Mouse (Mus musculus) adrenal gland (tissue): Measurements from ENCODE around the gene Col25a1.

Source experiments
- intact Hi-C: fragments of 180-260 bp; cut with DNase I; formaldehyde crosslinking; loops from one replicate; pipeline ENCODE4 v1.15.1; 2025

Gene Col25a1

GRCm38 (mm10) chr3:130556263-130556662, 425.0 kb downstream of the Col25a1 start:
- intact Hi-C loops = no loop called here

DNA sequence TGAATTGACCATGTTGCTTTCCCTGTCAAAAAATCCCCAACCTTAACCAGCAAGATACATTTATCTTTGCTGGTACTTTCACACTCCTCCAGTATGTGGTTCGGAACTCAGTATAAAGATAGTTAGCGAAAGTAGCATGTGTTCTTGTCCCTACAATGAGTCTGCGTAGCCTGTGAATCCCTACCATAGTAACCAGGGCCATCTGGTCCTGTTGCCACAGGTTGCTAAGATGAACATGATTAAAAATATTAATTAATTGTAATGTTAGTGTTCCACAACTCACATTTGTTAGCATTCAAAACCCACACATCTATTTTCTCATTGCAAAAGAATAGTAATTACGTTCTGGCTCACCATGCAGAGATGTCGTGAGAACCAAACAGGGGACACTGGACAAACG, 434.3 kb downstream of the Col25a1 start:
- intact Hi-C loops = no loop called here

DNA sequence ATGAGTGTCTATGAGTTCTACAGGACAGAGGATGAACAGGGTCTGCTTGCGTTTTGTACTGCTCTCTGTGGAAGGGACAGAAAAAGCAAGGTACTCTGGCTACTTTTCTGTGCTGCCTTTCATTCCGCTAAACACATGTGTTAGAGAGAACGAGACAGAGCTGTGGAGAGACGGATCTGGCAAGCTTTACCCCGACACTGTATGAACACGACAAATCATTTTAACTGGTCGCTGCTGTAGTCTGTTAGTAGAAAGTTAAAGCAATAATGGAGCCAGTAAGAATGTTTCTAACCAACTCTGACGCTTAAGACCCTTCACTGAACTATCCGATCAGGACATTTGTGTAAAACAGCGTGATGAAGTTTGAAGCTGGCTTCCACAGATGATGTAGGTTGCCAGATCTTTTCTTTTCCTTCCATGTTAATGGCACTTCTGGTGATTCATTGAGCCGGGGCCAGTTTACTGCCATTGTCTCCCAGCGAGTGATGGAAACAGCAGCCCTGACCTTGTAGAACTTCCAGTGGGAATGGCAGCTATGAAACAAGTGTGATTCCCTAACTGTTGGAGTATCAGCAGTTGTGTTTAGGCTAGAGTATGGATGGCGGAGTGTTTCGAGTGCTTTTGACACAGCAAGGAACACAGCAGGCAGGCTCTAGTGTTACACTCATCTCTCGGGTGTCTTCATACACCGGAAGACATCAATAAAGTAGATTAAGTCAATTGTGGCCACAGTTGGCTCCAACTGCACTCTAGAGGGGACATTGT, 437.2 kb downstream of the Col25a1 start:
- intact Hi-C loops = no loop called here

GRCm38 (mm10) chr3:130573243-130573642, 441.9 kb downstream of the Col25a1 start:
- intact Hi-C loops = loop anchor here (5.0 kb wide), 1 partner anchor 476 kb away; no protein-coding TSS in a partner anchor

- intact Hi-C loops = loop anchor here (1.0 to 5.0 kb wide), 2 partner anchors 389 to 477 kb away; no protein-coding TSS in a partner anchor
These were observed 443.4 kb downstream of the Col25a1 start for GRCm38 (mm10) chr3:130574652-130575051.

DNA sequence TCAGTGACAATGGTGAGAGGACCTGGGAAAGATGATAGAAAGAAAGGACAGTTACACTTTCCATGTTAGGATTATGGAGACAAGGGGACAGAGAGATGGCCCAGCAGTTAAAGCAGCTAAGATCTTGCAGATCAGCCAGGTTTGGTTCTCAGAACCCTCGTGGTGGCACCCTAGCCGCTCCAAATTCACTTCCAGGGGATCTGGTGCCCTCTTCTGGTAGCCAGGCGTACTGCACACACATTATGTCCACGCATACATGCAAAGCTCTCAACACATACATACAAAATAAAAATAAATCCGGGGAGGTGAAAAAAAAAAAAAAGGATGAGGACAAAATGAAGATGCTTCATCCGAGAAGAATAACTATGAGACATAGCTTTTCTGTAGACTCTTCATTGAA, 445.4 kb downstream of the Col25a1 start:
- intact Hi-C loops = no loop called here

DNA sequence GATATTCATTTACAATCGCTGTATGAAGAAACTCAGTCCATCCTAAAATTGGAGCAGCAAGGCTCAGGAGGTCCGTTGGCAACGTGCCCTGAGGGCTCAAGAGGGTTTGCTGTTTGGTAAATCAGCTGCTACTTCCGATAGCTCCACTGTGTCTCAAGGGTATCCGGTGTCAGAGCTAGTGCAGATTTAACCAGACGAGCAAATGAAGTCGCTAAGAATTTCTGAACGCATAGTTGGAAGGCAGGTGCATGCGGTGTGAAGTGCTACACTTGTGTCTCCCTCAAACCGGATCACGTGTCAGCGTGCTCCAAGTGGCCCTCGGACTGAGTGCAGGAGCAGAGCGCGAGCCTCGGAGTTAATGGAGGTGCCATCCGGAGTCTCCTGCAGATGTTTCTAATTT, 448.2 kb downstream of the Col25a1 start:
- intact Hi-C loops = no loop called here

GRCm38 (mm10) chr3:130581577-130581976, 450.3 kb downstream of the Col25a1 start:
- intact Hi-C loops = no loop called here

- intact Hi-C loops = no loop called here
These were observed 451.8 kb downstream of the Col25a1 start for GRCm38 (mm10) chr3:130582903-130583664.

DNA sequence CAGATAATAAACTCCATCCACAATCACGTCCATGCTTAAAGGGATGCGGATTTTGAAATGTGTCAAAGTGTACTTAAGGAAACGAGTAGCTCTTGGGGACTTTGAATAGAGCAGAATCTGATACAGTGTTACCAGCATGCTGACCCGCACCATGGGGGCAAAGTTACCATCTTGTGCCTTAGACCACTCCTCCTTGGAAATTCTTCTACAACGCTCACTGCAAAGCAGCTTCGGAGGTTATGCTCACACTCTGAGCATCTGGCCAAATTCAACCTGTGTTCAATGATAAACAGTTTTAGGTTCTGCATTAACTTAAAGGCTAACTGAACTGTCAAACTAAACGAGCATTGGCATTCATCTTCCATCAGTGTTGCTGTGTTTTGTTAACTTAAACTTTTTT, 452.7 kb downstream of the Col25a1 start:
- intact Hi-C loops = no loop called here

- intact Hi-C loops = no loop called here
These were observed 463.7 kb downstream of the Col25a1 start for GRCm38 (mm10) chr3:130595050-130595449.

GRCm38 (mm10) chr3:130601491-130601890, 470.2 kb downstream of the Col25a1 start:
- intact Hi-C loops = no loop called here

- intact Hi-C loops = loop anchor here (1.0 kb wide), 1 partner anchor 81 kb away; no protein-coding TSS in a partner anchor
These were observed 476.6 kb downstream of the Col25a1 start for GRCm38 (mm10) chr3:130607924-130608323.

DNA sequence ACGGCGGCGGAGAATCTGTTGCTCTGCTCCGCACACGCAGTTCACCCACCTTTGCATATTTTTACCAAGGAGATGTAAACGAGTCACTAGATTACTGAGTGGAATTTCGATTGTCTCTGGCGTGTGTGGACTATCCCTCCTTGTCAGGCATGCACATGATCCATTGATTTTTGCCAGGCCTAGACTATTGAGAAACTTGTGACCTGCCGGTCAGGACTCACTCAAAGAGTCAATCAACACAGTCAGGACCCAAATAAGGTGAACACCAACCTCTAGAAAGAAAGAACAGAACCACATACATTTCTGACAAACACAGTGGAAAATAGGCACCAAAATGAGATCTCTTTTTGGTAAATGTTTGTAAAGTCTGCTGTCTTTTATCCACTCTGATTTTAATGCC, 483.1 kb downstream of the Col25a1 start:
- intact Hi-C loops = no loop called here

GRCm38 (mm10) chr3:130615625-130616024, 484.3 kb downstream of the Col25a1 start:
- intact Hi-C loops = no loop called here

DNA sequence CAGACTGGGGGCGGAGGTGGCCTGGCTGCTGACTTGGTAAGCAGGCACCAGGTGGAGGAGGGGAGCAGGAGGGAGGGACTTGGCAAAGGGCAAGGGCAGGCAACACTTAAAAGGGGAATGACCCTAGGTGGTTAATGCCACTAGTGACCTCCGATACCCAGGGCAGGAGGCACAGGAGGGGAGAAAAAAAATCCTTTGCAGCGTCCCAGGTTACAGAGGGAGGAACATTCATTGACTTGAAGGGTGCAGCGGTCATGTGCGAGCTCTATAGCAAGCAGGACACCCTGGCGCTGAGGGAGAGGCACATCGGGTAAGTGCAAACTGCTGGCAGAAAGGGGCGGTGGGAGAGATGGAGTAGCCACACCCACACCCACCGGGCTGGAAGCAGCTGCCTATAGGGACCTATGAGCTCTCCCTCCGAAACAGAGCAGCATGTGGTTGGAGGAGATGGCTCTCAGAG, 486.2 kb downstream of the Col25a1 start, which contains the start of gene Etnppl:
Gene Etnppl (plus strand): TSS at position 10 of the 460 bp plus-strand sequence.
- intact Hi-C loops = no loop called here

DNA sequence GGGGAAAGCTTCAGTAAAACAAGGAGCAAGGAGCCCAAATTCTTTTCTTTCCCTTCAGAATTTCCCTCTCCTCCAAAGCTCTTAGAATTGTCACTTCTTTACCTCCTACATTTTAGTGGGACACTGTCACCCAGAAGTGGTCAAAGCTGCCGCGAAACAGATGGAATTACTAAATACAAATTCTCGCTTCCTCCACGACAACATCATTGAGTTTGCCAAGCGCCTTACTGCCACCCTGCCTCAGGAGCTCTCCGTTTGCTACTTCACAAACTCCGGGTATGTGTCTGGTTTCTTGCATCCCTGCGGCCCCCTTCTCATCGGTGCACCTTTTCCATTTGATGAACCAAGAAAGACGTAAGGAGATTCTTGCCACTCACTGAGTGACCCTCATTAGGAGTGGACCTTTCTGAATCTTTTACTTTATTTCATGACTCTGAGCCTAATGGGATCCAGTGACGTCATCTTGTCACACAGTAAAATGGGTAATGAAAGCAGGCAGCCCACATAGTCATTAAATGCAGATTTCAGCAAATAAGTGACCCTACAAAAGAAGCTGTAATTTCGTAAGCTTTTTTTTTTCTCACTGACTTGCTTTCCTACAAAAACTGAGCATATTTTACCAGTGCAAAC, 489.3 kb downstream of the Col25a1 start:
- intact Hi-C loops = no loop called here

DNA sequence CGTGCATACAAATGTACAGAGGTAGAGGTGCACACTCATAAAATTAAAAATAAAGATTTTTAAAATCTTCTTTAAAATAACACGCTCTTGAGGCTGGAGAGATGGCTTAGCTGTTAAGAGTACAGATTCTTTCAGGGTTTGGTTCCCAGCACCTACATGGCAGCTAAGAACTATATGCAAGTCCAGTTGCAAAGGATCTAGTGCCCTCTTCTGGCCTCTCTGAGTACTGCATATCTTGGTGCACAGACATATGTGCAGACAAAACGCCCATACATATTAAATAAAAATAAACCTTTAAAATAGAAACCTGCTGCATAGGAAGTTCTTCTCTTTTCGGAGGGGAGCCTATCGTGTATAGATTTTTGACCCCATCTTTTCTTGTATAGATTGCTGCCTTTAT, 497.1 kb downstream of the Col25a1 start:
- intact Hi-C loops = no loop called here

DNA sequence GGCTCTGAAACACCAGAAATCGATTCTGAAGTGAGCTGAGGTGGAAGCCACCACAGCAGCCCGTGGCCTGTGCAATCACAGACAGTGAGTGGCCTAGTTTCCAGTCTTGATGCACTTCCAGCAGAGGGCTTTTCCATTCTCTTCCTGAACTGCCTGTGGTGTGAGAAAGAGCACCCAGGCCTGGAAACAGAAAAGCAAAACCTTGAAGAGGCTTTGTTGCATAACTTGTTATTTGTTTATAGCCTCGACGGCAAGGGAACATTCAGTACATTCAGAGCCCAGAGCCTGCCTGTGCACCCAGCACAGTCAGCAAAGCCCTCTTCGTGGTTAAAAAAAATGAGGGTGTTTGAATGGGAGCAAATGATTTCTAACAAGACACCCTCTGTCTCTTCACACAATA, 502.6 kb downstream of the Col25a1 start:
- intact Hi-C loops = no loop called here

- intact Hi-C loops = no loop called here
These were observed 515.0 kb downstream of the Col25a1 start for GRCm38 (mm10) chr3:130646110-130646810.
